Mouse (Mus musculus) midbrain, postnatal 0 days (tissue): ENCODE data around the gene Ahcy. TPM values are rescaled to one million over a fixed set of nuclear protein-coding genes. Genes with fewer than 3 reads are reported as not detected.
"Not testable (repeated sequence)": the region's sequence is repeated elsewhere in the genome, so short reads cannot be mapped to it uniquely, and the experiment has no call there.

Source experiments
- ATAC-seq: fragments of 200-750 bp; cut with Nextera tagmentation; 2 replicates; pipeline ENCODE4 v1.8.0; 2017; ENCODE audit warnings: moderate number of reproducible peaks, mild to moderate bottlenecking, moderate TSS enrichment, moderate library complexity; ENCODE audit not compliant: low FRiP score
- DNase-seq: peaks from one replicate; pipeline ENCODE4 v3.0.0-alpha.2; 2015; ENCODE audit warnings: low spot score
- H3K27ac ChIP-seq: fragments of 300-500 bp; sonication (generic); 2 replicates; pipeline ENCODE4 v1.5.1; 2014; ENCODE audit warnings: low read depth, mild to moderate bottlenecking, low read length, mixed read lengths
- H3K27me3 ChIP-seq: fragments of 300-500 bp; sonication (generic); 2 replicates; pipeline ENCODE4 v1.6.1; 2014; ENCODE audit warnings: low read length, control low read depth, mixed read lengths; ENCODE audit not compliant: insufficient read depth
- H3K36me3 ChIP-seq: fragments of 300-500 bp; sonication (generic); 2 replicates; pipeline ENCODE4 v1.6.1; 2014; ENCODE audit warnings: low read length, control low read depth, mixed read lengths; ENCODE audit not compliant: insufficient read depth
- H3K4me1 ChIP-seq: fragments of 300-500 bp; sonication (generic); 2 replicates; pipeline ENCODE4 v1.6.1; 2014; ENCODE audit warnings: mild to moderate bottlenecking, control low read depth, antibody characterized with exemption, low read length, mixed read lengths; ENCODE audit not compliant: insufficient read depth
- H3K4me2 ChIP-seq: fragments of 300-500 bp; sonication (generic); 2 replicates; pipeline ENCODE4 v1.6.1; 2014; ENCODE audit warnings: low read depth, mild to moderate bottlenecking, low read length, mixed read lengths; ENCODE audit not compliant: poor library complexity, severe bottlenecking
- H3K4me3 ChIP-seq: fragments of 300-500 bp; sonication (generic); 2 replicates; pipeline ENCODE4 v1.5.1; 2014; ENCODE audit warnings: low read depth, mild to moderate bottlenecking, low read length, moderate library complexity
- H3K9ac ChIP-seq: fragments of 300-500 bp; sonication (generic); replicated peaks from 2 replicates; pipeline ENCODE4 v1.6.1; 2014; ENCODE audit warnings: mild to moderate bottlenecking, low read length, moderate library complexity, mixed read lengths; ENCODE audit not compliant: poor library complexity, severe bottlenecking
- H3K9me3 ChIP-seq: fragments of 300-500 bp; sonication (generic); 2 replicates; pipeline ENCODE4 v1.6.1; 2016; ENCODE audit warnings: low read length, control low read depth
- CTCF ChIP-seq: IDR thresholded peaks from 2 replicates; pipeline ENCODE4 v1.5.1; 2016; ENCODE audit warnings: antibody characterized with exemption, mild to moderate bottlenecking
- WGBS: fragments of 180-500 bp; shearing (Covaris S2); extraction: QIAGEN DNeasy Blood & Tissue Kit; methylation state at CpG from one replicate; pipeline ENCODE4 v1.1.7; 2014; 5-methylcytosine and 5-hydroxymethylcytosine counted together
- polyA plus RNA-seq: library from polyadenylated mRNA; unstranded; fragments of >200 nt; fragmentation: Nextera tagmentation; extraction: Ambion mirVana; gene quantifications from 2 replicates; pipeline ENCODE4 v1.2.1, GENCODE M21; 2015
- total RNA-seq: library from RNA; depleted of rRNA; stranded (reverse); fragments of >200 nt; gene quantifications from 2 replicates; pipeline ENCODE4 v1.2.3, GENCODE M21; 2014

The Ahcy gene
- total and polyA plus RNA-seq, 2 experiments from 2014 or later, result 28.5 to 61.4 TPM

DNA sequence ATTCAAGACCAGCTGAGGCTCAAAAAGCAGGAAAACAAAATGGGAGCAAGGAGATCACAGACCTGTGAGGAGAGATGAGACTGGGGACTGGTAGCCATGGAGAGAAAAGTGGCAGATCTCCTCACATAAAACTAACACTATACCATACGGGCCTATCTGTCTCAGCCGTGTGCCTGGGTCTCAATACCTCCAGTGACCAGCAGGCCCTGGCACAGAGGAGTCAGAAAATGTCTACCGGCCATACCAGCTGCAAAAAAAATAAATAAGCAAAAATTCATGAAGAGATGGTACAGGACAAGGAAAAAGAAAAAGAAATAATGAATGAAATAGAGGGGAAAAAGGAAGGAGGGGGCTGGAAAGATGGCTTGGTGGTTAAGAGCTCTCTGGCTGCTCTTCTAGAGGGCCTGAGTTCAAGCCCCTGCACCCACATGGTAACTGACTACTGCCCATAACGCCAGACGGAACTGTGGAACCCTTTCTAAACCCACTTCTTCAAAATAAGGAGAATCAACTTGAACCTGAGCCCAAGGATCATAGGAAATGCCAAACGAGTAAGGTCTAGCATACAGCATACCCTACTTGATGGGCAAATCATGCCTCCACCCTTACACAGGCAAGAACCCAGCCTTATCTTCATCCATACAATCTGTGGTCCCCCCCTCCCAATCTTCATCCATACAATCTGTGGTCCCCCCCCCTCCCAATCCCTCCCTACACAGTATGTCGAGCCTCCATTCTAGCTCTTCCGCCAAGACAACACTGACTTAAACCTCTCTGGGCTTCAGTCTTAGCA lies 1.7 kb downstream of the Ahcy start:
- no peaks in the 10 kb centered on the region for H3K27me3 ChIP-seq
- H3K4me2 ChIP-seq, result no peak overlapping the region
- H3K9me3 ChIP-seq, result no peaks in the 10 kb centered on the region
- 0 out of 2 replicates have a peak, but pooled peaks cover 10% of the 10 kb centered on the region for H3K36me3 ChIP-seq
- H3K27ac ChIP-seq, result no peak overlapping the region
- H3K4me1 ChIP-seq, result 0 out of 2 replicates have a peak, but pooled peaks cover 7% of the 10 kb centered on the region
- no peak for TF ChIP-seq CTCF
- DNase-seq (no peak), ATAC-seq (no peak)
- no peak overlapping the region for H3K4me3 ChIP-seq
- no peak overlapping the region for H3K9ac ChIP-seq
- WGBS, result 84% methylated on average over 8 of the region's 8 CpGs

DNA sequence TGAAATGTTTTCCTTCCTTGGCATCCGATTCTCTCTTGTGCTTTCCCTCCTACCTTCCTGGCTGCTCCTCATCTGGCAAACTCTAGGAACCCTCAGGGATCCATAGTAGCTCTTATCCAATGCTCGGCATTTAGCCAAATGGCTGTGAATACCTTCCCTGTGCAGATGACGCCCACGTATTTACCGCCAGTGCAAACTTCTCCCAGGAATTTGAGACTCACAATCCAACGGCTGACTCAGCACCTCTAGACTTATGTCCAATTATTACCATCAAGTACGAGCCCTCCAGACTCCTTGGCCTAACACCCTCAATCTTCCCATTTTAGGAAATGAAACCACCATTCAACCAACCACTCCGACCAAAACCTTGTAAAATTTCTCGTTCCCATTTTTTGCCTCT lies 3.3 kb downstream of the Ahcy start:
- Histone ChIP-seq H3K4me1 (0 out of 2 replicates have a peak, but pooled peaks cover 7% of the 10 kb centered on the region), H3K4me3 (no peak overlapping the region), H3K27me3 (no peaks in the 10 kb centered on the region), H3K36me3 (peaks cover 21% of the 10 kb centered on the region), H3K4me2 (no peak overlapping the region), H3K27ac (no peak overlapping the region), H3K9ac (no peak overlapping the region), H3K9me3 (no peaks in the 10 kb centered on the region)
- WGBS, result 91% methylated on average over 9 of the region's 9 CpGs
- no peak for ATAC-seq
- no peak for TF ChIP-seq CTCF
- DNase-seq, result no peak

DNA sequence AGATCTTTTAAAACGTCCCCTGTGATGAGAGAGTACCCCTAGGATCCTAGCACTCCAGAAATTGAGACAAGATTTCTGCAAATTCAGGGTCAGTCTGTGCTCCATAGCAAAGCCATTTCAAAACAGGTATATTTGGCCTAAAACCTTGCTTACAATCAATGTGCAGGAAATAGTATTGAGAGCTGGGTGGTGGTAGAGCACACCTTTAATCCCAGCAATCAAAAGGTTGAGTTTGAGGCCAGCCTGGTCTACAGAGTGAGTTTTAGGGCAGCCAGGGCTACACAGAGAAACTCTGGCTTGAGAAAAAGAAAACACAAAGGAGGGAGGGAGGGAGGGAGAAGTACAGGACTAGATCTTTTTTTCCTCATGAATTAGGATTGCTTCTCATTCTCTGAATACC lies 16.9 kb downstream of the Ahcy start:
- TF ChIP-seq CTCF, result no peak
- no peak overlapping the region for H3K9ac ChIP-seq
- DNase-seq, result no peak
- no peak overlapping the region for H3K4me3 ChIP-seq
- no peaks in the 10 kb centered on the region for H3K9me3 ChIP-seq
- H3K27ac ChIP-seq, result no peak overlapping the region
- H3K36me3 ChIP-seq, result peaks cover 14% of the 10 kb centered on the region; the same call in 1 of the 2 replicates
- H3K27me3 ChIP-seq, result no peaks in the 10 kb centered on the region
- WGBS, result 77% methylated on average over 1 of the region's 1 CpGs
- ATAC-seq, result no peak
- H3K4me1 ChIP-seq, result no peaks in the 10 kb centered on the region
- H3K4me2 ChIP-seq, result no peak overlapping the region

DNA sequence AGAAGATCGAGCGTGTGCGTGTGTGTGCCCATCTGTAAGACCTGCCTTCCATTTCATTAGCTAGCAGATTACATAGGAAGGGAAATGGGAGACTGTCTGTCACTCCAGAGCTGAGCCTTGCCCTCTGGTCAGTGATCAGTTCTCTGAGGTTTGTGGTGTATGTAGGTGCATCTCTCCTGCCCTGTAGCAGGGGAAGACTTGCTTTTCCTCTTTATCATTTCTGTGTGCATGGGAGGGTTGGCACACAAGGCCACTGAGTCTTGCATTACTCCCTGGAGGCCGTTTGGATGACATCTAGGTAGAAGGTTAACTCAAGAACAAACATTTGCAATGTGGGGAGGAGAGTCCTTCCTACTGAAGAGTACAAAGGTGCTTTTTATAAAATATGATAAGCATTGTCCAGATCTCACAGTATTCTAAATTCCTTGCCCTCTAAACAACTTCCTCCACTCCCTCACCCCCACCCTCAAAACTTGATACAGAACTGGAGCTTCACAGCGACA lies 18.2 kb downstream of the Ahcy start:
- ATAC-seq (no peak), DNase-seq (no peak)
- Histone ChIP-seq H3K27ac (no peak overlapping the region), H3K27me3 (no peaks in the 10 kb centered on the region), H3K9ac (no peak overlapping the region), H3K9me3 (no peaks in the 10 kb centered on the region), H3K4me3 (no peak overlapping the region), H3K4me1 (peaks cover 3% of the 10 kb centered on the region; the same call in 1 of the 2 replicates), H3K36me3 (peaks cover 6% of the 10 kb centered on the region; the same call in 1 of the 2 replicates), H3K4me2 (no peak overlapping the region)
- TF ChIP-seq CTCF, result no peak
- WGBS, result 76% methylated on average over 5 of the region's 5 CpGs

DNA sequence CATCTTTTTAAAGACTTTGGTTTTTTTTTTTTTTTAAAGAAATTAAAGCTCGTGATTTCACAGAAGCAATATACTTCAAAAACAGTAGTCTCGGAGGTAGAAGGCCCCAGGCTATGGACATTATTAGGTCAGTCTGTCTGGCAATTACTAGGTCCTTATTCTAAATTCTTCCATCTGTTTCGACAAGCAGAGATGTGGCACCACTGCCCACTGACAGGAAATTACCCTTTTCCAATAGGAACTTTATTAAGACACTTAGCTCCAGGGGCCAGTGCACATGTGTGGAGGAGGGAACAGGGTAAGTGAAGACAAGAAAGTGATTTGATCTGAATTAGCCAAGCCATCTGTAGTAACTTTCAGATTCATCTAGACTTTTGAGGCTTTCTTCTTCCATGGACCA lies 19.6 kb downstream of the Ahcy start:
- WGBS, result 83% methylated on average over 3 of the region's 3 CpGs
- ATAC-seq, result no peak
- Histone ChIP-seq H3K27me3 (no peaks in the 10 kb centered on the region), H3K27ac (no peak overlapping the region), H3K4me1 (peaks cover 3% of the 10 kb centered on the region; the same call in 1 of the 2 replicates), H3K9me3 (no peaks in the 10 kb centered on the region), H3K4me3 (no peak overlapping the region), H3K4me2 (no peak overlapping the region), H3K36me3 (peaks cover 3% of the 10 kb centered on the region; the same call in 1 of the 2 replicates), H3K9ac (no peak overlapping the region)
- no peak for TF ChIP-seq CTCF
- DNase-seq, result no peak

DNA sequence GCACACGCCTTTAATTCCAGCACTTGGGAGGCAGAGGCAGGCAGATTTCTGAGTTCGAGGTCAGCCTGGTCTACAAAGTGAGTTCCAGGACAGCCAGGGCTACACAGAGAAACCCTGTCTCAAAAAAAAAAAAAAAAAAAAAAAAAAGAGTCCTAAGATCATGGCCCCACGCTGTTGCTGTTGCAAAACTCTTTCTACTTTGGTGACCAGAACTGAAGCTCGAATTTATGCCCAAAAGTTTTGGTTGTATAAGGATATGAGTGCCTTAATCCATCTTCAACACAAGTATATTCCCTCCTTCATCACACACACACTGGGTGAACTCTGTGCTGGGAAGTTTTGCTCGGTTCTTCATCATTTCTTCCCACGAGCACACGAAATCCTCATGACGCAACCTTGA lies 20.8 kb downstream of the Ahcy start:
- not testable (repeated sequence) for ATAC-seq, H3K4me2 ChIP-seq, H3K27me3 ChIP-seq, H3K27ac ChIP-seq, H3K36me3 ChIP-seq, DNase-seq, H3K4me3 ChIP-seq, H3K9me3 ChIP-seq, H3K4me1 ChIP-seq, H3K9ac ChIP-seq
- WGBS, result 93% methylated on average over 8 of the region's 8 CpGs
